Mouse (Mus musculus): Measurements from ENCODE around the gene Atp5l. TPM values are rescaled to one million over a fixed set of nuclear protein-coding genes. Genes with fewer than 3 reads are reported as not detected.

Atp5l gene
- polyA plus RNA-seq, 1 experiment from 2014 or later: 698 TPM

- Histone ChIP-seq H3K36me3 (ENCODE audit: control insufficient read depth, insufficient read depth, low read length) (peaks cover 2% of the 10 kb centered on the region; the same call in 1 of the 2 replicates), H3K9me3 (ENCODE audit: control insufficient read depth, low read length) (no peaks in the 10 kb centered on the region), H3K27me3 (ENCODE audit: control insufficient read depth, insufficient read depth, low read length) (no peaks in the 10 kb centered on the region), H3K9ac (replicated peaks; ENCODE audit: low read length) (no peak overlapping the region), H3K4me3 (replicated peaks; ENCODE audit: low read depth, low read length) (no peak overlapping the region), H3K27ac (replicated peaks; ENCODE audit: low read depth, low read length) (no peak overlapping the region), H3K4me2 (ENCODE audit: low read length) (no peak overlapping the region), H3K4me1 (ENCODE audit: control insufficient read depth, insufficient read depth, low read length) (no peaks in the 10 kb centered on the region)
- ATAC-seq (ENCODE audit: low FRiP score, low TSS enrichment) (no peak), DNase-seq (no peak)
- 84% methylated on average over 4 of the region's 4 CpGs for WGBS
Observed at GRCm38 (mm10) chr9:44905620-44906019, 14.9 kb downstream of the Atp5l start.

- H3K9ac ChIP-seq (replicated peaks; ENCODE audit: low read length): no peak overlapping the region
- no peak overlapping the region for H3K4me3 ChIP-seq (replicated peaks; ENCODE audit: low read depth, low read length)
- no peak overlapping the region for H3K27ac ChIP-seq (replicated peaks; ENCODE audit: low read depth, low read length)
- ATAC-seq (ENCODE audit: low FRiP score, low TSS enrichment): no peak
- H3K36me3 ChIP-seq (ENCODE audit: control insufficient read depth, insufficient read depth, low read length): no peaks in the 10 kb centered on the region
- peak; percentile 3 for DNase-seq
- H3K4me1 ChIP-seq (ENCODE audit: control insufficient read depth, insufficient read depth, low read length): no peaks in the 10 kb centered on the region
- H3K4me2 ChIP-seq (ENCODE audit: low read length): no peak overlapping the region
- H3K27me3 ChIP-seq (ENCODE audit: control insufficient read depth, insufficient read depth, low read length): no peaks in the 10 kb centered on the region
- WGBS: 76% methylated on average over 5 of the region's 5 CpGs
- H3K9me3 ChIP-seq (ENCODE audit: control insufficient read depth, low read length): no peaks in the 10 kb centered on the region
Observed at GRCm38 (mm10) chr9:44904964-44905363, 15.6 kb downstream of the Atp5l start.

GRCm38 (mm10) chr9:44903856-44904255 is 16.7 kb downstream of the Atp5l start:
- Histone ChIP-seq H3K9ac (replicated peaks; ENCODE audit: low read length) (no peak overlapping the region), H3K36me3 (ENCODE audit: control insufficient read depth, insufficient read depth, low read length) (no peaks in the 10 kb centered on the region), H3K27me3 (ENCODE audit: control insufficient read depth, insufficient read depth, low read length) (no peaks in the 10 kb centered on the region), H3K4me2 (ENCODE audit: low read length) (no peak overlapping the region), H3K4me3 (replicated peaks; ENCODE audit: low read depth, low read length) (no peak overlapping the region), H3K27ac (replicated peaks; ENCODE audit: low read depth, low read length) (no peak overlapping the region), H3K4me1 (ENCODE audit: control insufficient read depth, insufficient read depth, low read length) (no peaks in the 10 kb centered on the region), H3K9me3 (ENCODE audit: control insufficient read depth, low read length) (no peaks in the 10 kb centered on the region)
- no peak for DNase-seq
- 86% methylated on average over 4 of the region's 4 CpGs for WGBS
- ATAC-seq (ENCODE audit: low FRiP score, low TSS enrichment): no peak

- Histone ChIP-seq H3K4me2 (ENCODE audit: low read length) (no peak overlapping the region), H3K4me1 (ENCODE audit: control insufficient read depth, insufficient read depth, low read length) (no peaks in the 10 kb centered on the region), H3K9ac (replicated peaks; ENCODE audit: low read length) (no peak overlapping the region), H3K4me3 (replicated peaks; ENCODE audit: low read depth, low read length) (no peak overlapping the region), H3K9me3 (ENCODE audit: control insufficient read depth, low read length) (no peaks in the 10 kb centered on the region), H3K36me3 (ENCODE audit: control insufficient read depth, insufficient read depth, low read length) (no peaks in the 10 kb centered on the region), H3K27me3 (ENCODE audit: control insufficient read depth, insufficient read depth, low read length) (no peaks in the 10 kb centered on the region), H3K27ac (replicated peaks; ENCODE audit: low read depth, low read length) (no peak overlapping the region)
- ATAC-seq (ENCODE audit: low FRiP score, low TSS enrichment) (no peak), DNase-seq (peak; percentile 19)
- WGBS: 72% methylated on average over 4 of the region's 4 CpGs
Observed at GRCm38 (mm10) chr9:44900402-44900801, 20.1 kb downstream of the Atp5l start.

GRCm38 (mm10) chr9:44899716-44900115 is 20.8 kb downstream of the Atp5l start:
- H3K27ac ChIP-seq (replicated peaks; ENCODE audit: low read depth, low read length): no peak overlapping the region
- 91% methylated on average over 3 of the region's 3 CpGs for WGBS

GRCm38 (mm10) chr9:44897024-44897423 is 23.5 kb downstream of the Atp5l start:
- H3K4me3 ChIP-seq (replicated peaks; ENCODE audit: low read depth, low read length): no peak overlapping the region
- no peaks in the 10 kb centered on the region for H3K27me3 ChIP-seq (ENCODE audit: control insufficient read depth, insufficient read depth, low read length)
- H3K4me1 ChIP-seq (ENCODE audit: control insufficient read depth, insufficient read depth, low read length): no peaks in the 10 kb centered on the region
- no peak overlapping the region for H3K27ac ChIP-seq (replicated peaks; ENCODE audit: low read depth, low read length)
- H3K36me3 ChIP-seq (ENCODE audit: control insufficient read depth, insufficient read depth, low read length): no peaks in the 10 kb centered on the region
- no peaks in the 10 kb centered on the region for H3K9me3 ChIP-seq (ENCODE audit: control insufficient read depth, low read length)
- WGBS: 64% methylated on average over 4 of the region's 4 CpGs
- H3K9ac ChIP-seq (replicated peaks; ENCODE audit: low read length): no peak overlapping the region
- DNase-seq (no peak), ATAC-seq (ENCODE audit: low FRiP score, low TSS enrichment) (no peak)
- H3K4me2 ChIP-seq (ENCODE audit: low read length): no peak overlapping the region

More at GRCm38 (mm10) chr9:44899716-44900115, 20.8 kb downstream of the Atp5l start:
- H3K36me3 ChIP-seq (ENCODE audit: control insufficient read depth, insufficient read depth, low read length): no peaks in the 10 kb centered on the region
- DNase-seq (no peak), ATAC-seq (ENCODE audit: low FRiP score, low TSS enrichment) (no peak)
- no peaks in the 10 kb centered on the region for H3K4me1 ChIP-seq (ENCODE audit: control insufficient read depth, insufficient read depth, low read length)
- no peak overlapping the region for H3K9ac ChIP-seq (replicated peaks; ENCODE audit: low read length)
- H3K27me3 ChIP-seq (ENCODE audit: control insufficient read depth, insufficient read depth, low read length): no peaks in the 10 kb centered on the region
- no peak overlapping the region for H3K4me3 ChIP-seq (replicated peaks; ENCODE audit: low read depth, low read length)
- H3K9me3 ChIP-seq (ENCODE audit: control insufficient read depth, low read length): no peaks in the 10 kb centered on the region
- no peak overlapping the region for H3K4me2 ChIP-seq (ENCODE audit: low read length)

- Histone ChIP-seq H3K36me3 (ENCODE audit: control insufficient read depth, insufficient read depth, low read length) (no peaks in the 10 kb centered on the region), H3K4me2 (ENCODE audit: low read length) (no peak overlapping the region), H3K27me3 (ENCODE audit: control insufficient read depth, insufficient read depth, low read length) (no peaks in the 10 kb centered on the region), H3K9me3 (ENCODE audit: control insufficient read depth, low read length) (no peaks in the 10 kb centered on the region), H3K4me1 (ENCODE audit: control insufficient read depth, insufficient read depth, low read length) (no peaks in the 10 kb centered on the region), H3K27ac (replicated peaks; ENCODE audit: low read depth, low read length) (no peak overlapping the region), H3K9ac (replicated peaks; ENCODE audit: low read length) (no peak overlapping the region), H3K4me3 (replicated peaks; ENCODE audit: low read depth, low read length) (no peak overlapping the region)
- 70% methylated on average over 3 of the region's 3 CpGs for WGBS
- no peak for DNase-seq
- no peak for ATAC-seq (ENCODE audit: low FRiP score, low TSS enrichment)
Observed at GRCm38 (mm10) chr9:44892664-44893063, 27.9 kb downstream of the Atp5l start.

GRCm38 (mm10) chr9:44891210-44891609 is 29.3 kb downstream of the Atp5l start:
- H3K36me3 ChIP-seq (ENCODE audit: control insufficient read depth, insufficient read depth, low read length): no peaks in the 10 kb centered on the region
- no peak overlapping the region for H3K27ac ChIP-seq (replicated peaks; ENCODE audit: low read depth, low read length)
- H3K4me3 ChIP-seq (replicated peaks; ENCODE audit: low read depth, low read length): no peak overlapping the region
- no peaks in the 10 kb centered on the region for H3K27me3 ChIP-seq (ENCODE audit: control insufficient read depth, insufficient read depth, low read length)
- no peak for DNase-seq
- no peaks in the 10 kb centered on the region for H3K9me3 ChIP-seq (ENCODE audit: control insufficient read depth, low read length)
- 89% methylated on average over 6 of the region's 6 CpGs for WGBS
- H3K4me1 ChIP-seq (ENCODE audit: control insufficient read depth, insufficient read depth, low read length): no peaks in the 10 kb centered on the region
- H3K9ac ChIP-seq (replicated peaks; ENCODE audit: low read length): no peak overlapping the region
- no peak for ATAC-seq (ENCODE audit: low FRiP score, low TSS enrichment)
- no peak overlapping the region for H3K4me2 ChIP-seq (ENCODE audit: low read length)

GRCm38 (mm10) chr9:44890122-44890521 is 30.4 kb downstream of the Atp5l start:
- no peak overlapping the region for H3K27ac ChIP-seq (replicated peaks; ENCODE audit: low read depth, low read length)
- H3K27me3 ChIP-seq (ENCODE audit: control insufficient read depth, insufficient read depth, low read length): no peaks in the 10 kb centered on the region
- no peak overlapping the region for H3K4me3 ChIP-seq (replicated peaks; ENCODE audit: low read depth, low read length)
- no peak overlapping the region for H3K4me2 ChIP-seq (ENCODE audit: low read length)
- H3K36me3 ChIP-seq (ENCODE audit: control insufficient read depth, insufficient read depth, low read length): no peaks in the 10 kb centered on the region
- DNase-seq (no peak), ATAC-seq (ENCODE audit: low FRiP score, low TSS enrichment) (no peak)
- H3K9ac ChIP-seq (replicated peaks; ENCODE audit: low read length): no peak overlapping the region
- H3K9me3 ChIP-seq (ENCODE audit: control insufficient read depth, low read length): no peaks in the 10 kb centered on the region
- WGBS: 57% methylated on average over 2 of the region's 2 CpGs
- no peaks in the 10 kb centered on the region for H3K4me1 ChIP-seq (ENCODE audit: control insufficient read depth, insufficient read depth, low read length)
